Comparison of ENCODE assay signal across 10 mouse cellular contexts in the genomic region with DNA sequence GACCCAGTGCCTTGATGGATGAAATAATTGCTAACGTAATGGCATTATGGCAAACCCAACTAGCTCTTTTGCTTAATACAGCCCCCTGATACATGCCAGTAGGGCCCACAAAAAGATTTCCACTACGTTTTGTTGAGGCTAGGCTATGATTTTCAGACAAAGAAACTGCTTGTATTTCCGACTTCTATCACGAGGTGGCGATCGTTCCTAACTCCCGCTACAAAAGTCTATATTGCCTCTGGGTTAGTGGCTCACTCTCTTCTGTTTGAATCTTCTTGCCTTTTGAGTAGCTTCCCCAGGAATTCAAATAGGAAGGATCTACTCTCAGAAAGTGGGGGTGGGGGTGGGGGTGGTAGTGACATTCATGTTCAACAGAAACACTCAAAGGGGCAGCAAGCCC. TPM values are rescaled to one million over a fixed set of nuclear protein-coding genes. Genes with fewer than 3 reads are reported as not detected.
A peak's percentile ranks its signal among the peaks of the same experiment; 100 is the strongest.
DNase-seq lines count a peak whose midpoint lies in the region; ATAC-seq and TF ChIP-seq lines count a peak whose summit lies in the region.
"Had no signal": no experiment of that assay in that cellular context is flagged by ENCODE, and none has a peak within 500 bp of the region (broad histone marks: within the 10 kb centered on the region; RNA-seq: fewer than 3 reads in every experiment).

No protein-coding gene starts in this region.

- peak; percentile 95 for TF ChIP-seq RAD21 in MEL (IDR thresholded peaks at IDR 0.05; ENCODE audit: low read depth, low read length)

- H3K4me3 ChIP-seq in kidney, adult 2 months (ENCODE audit: insufficient read depth, low read depth, low read length): no peak overlapping the region
- H3K4me3 ChIP-seq in kidney, embryonic 16.5 days (ENCODE audit: low read length): no peak overlapping the region
- H3K4me3 ChIP-seq in MEL (ENCODE audit: control insufficient read depth in 1 of 2, insufficient read depth in 1 of 2, low read depth in 2 of 2, low read length in 2 of 2): no peak overlapping the region

- no peak for ATAC-seq in kidney, embryonic 16.5 days (ENCODE audit: low FRiP score, low TSS enrichment)
- ATAC-seq in erythroblast, adult 5-6 weeks (replicated peaks; ENCODE audit: low FRiP score, poor library complexity, severe bottlenecking): no peak

- H3K79me2 ChIP-seq in MEL (ENCODE audit: control insufficient read depth, insufficient read depth, low read length, poor library complexity): no peaks in the 10 kb centered on the region

- H3K4me1 ChIP-seq in kidney, adult 2 months (ENCODE audit: control insufficient read depth, insufficient read depth, low read length): no peaks in the 10 kb centered on the region
- H3K4me1 ChIP-seq in kidney, embryonic 16.5 days (ENCODE audit: insufficient read depth, low read length): no peaks in the 10 kb centered on the region
- H3K4me1 ChIP-seq in MEL (ENCODE audit: control insufficient read depth in 1 of 2, insufficient read depth in 2 of 2, low read length in 2 of 2): no peaks in the 10 kb centered on the region

- 5% methylated on average over 7 of the region's 7 CpGs for WGBS in kidney, adult 2 months
- WGBS in kidney, embryonic 16.5 days: 4% methylated on average over 7 of the region's 7 CpGs

- no peak for TF ChIP-seq EP300 in MEL (IDR thresholded peaks at IDR 0.05; ENCODE audit: low read depth in 1 of 2, low read length in 2 of 2)

- no peak overlapping the region for H3K4me2 ChIP-seq in kidney, embryonic 16.5 days (replicated peaks; ENCODE audit: low read depth, low read length)

- DNase-seq in kidney, adult 2 months: peak; percentile 33
- DNase-seq in MEL (ENCODE audit: low read depth, low spot score): peak; percentile 68
- peak; percentile 66 for DNase-seq in brain, adult 2 months (ENCODE audit: low read depth, low spot score)
- peak; percentile 36 to 46 for DNase-seq in frontal cortex, postnatal 25 days (ENCODE audit: low spot score in 2 of 2)
- peak; percentile 31 for DNase-seq in left cerebral cortex, adult 11 months (ENCODE audit: low spot score)
- peak; percentile 52 for DNase-seq in naive thymus-derived CD4-positive, alpha-beta T cell, adult 2 months (ENCODE audit: low read depth)

- H3K9me3 ChIP-seq in kidney, embryonic 16.5 days (ENCODE audit: low read length): no peaks in the 10 kb centered on the region
- H3K9me3 ChIP-seq in MEL (replicated peaks; ENCODE audit: insufficient read depth, low read length): no peaks in the 10 kb centered on the region

- peak; percentile 38 for TF ChIP-seq CTCF in kidney, adult 2 months (conservative IDR thresholded peaks at IDR 0.05; ENCODE audit: insufficient read depth, insufficient read length, low read depth, low read length)
- TF ChIP-seq CTCF in MEL (IDR thresholded peaks at IDR 0.05 in 2 of 3, conservative IDR thresholded peaks at IDR 0.05 in 1 of 3; ENCODE audit: control insufficient read depth in 1 of 3, insufficient read depth in 1 of 3, low read depth in 2 of 3, low read length in 3 of 3, poor library complexity in 1 of 3, severe bottlenecking in 1 of 3): peak; percentile 51 to 93 (median 86)

- no peak overlapping the region for H3K27ac ChIP-seq in kidney, adult 2 months (ENCODE audit: insufficient read depth, low read depth, low read length)
- H3K27ac ChIP-seq in kidney, embryonic 16.5 days (ENCODE audit: low read length): no peak overlapping the region
- no peak overlapping the region for H3K27ac ChIP-seq in MEL (ENCODE audit: control insufficient read depth, low read depth, low read length)
- H3K27ac ChIP-seq: macrophage had no signal

- no peak for TF ChIP-seq POLR2A in kidney, adult 2 months (IDR thresholded peaks at IDR 0.05; ENCODE audit: low read depth, low read length)
- TF ChIP-seq POLR2A in MEL (IDR thresholded peaks at IDR 0.05; ENCODE audit: control insufficient read depth in 1 of 2, insufficient read depth in 1 of 2, low read depth in 1 of 2, low read length in 2 of 2, poor library complexity in 1 of 2): no peak

- H3K27me3 ChIP-seq in kidney, adult 2 months (replicated peaks; ENCODE audit: control insufficient read depth, insufficient read depth, low read length): no peaks in the 10 kb centered on the region
- H3K27me3 ChIP-seq in kidney, embryonic 16.5 days (ENCODE audit: insufficient read depth, low read length): no peaks in the 10 kb centered on the region
- H3K27me3 ChIP-seq in MEL (ENCODE audit: control insufficient read depth in 1 of 2, insufficient read depth in 2 of 2, low read length in 2 of 2): peaks cover 0 to 1% of the 10 kb centered on the region in 2 experiments; a peak in 2 of 4 replicates

- no peak overlapping the region for H3K9ac ChIP-seq in kidney, embryonic 16.5 days (replicated peaks; ENCODE audit: low read length)
- no peak overlapping the region for H3K9ac ChIP-seq in MEL (ENCODE audit: control insufficient read depth, low read depth, low read length, poor library complexity, severe bottlenecking)

- no peaks in the 10 kb centered on the region for H3K36me3 ChIP-seq in kidney, adult 2 months (ENCODE audit: control insufficient read depth, insufficient read depth, low read length)
- no peaks in the 10 kb centered on the region for H3K36me3 ChIP-seq in kidney, embryonic 16.5 days (ENCODE audit: insufficient read depth, low read length)
- H3K36me3 ChIP-seq in MEL (ENCODE audit: control insufficient read depth in 1 of 2, insufficient read depth in 2 of 2, low read length in 2 of 2): no peaks in the 10 kb centered on the region

TF ChIP-seq in MEL, 35 proteins besides CTCF, POLR2A, EP300 and RAD21:
- no peak for TF ChIP-seq USF1 (IDR thresholded peaks at IDR 0.05; ENCODE audit: low read depth, low read length)
- no peak for TF ChIP-seq TAL1 (IDR thresholded peaks at IDR 0.05; ENCODE audit: low read length)
- TF ChIP-seq ZC3H11A (IDR thresholded peaks at IDR 0.05; ENCODE audit: low read depth, low read length): peak; percentile 96
- no peak for TF ChIP-seq POLR2AphosphoS5 (IDR thresholded peaks at IDR 0.05; ENCODE audit: borderline replicate concordance, low read depth, low read length)
- TF ChIP-seq GATA1 (IDR thresholded peaks at IDR 0.05; ENCODE audit: low read depth, low read length): no peak
- no peak for TF ChIP-seq ETS1 (IDR thresholded peaks at IDR 0.05; ENCODE audit: low read depth, low read length)
- no peak for TF ChIP-seq MEF2A (IDR thresholded peaks at IDR 0.05; ENCODE audit: extremely low read depth, insufficient replicate concordance, low read depth, low read length, poor library complexity, severe bottlenecking)
- TF ChIP-seq SMC3 (IDR thresholded peaks at IDR 0.05; ENCODE audit: low read depth, low read length): peak; percentile 97
- no peak for TF ChIP-seq BHLHE40 (IDR thresholded peaks at IDR 0.05; ENCODE audit: borderline replicate concordance, low read depth, low read length)
- no peak for TF ChIP-seq SIN3A (IDR thresholded peaks at IDR 0.05; ENCODE audit: low read length)
- no peak for TF ChIP-seq CHD1 (IDR thresholded peaks at IDR 0.05; ENCODE audit: low read depth, low read length)
- no peak for TF ChIP-seq CHD2 (IDR thresholded peaks at IDR 0.05; ENCODE audit: low read length)
- 0 out of 2 replicates have a peak, but pooled peaks have one; percentile 36 for TF ChIP-seq MAZ (IDR thresholded peaks at IDR 0.05; ENCODE audit: low read depth, low read length)
- no peak for TF ChIP-seq MYB (IDR thresholded peaks at IDR 0.05; ENCODE audit: low read depth, low read length)
- TF ChIP-seq GABPA (IDR thresholded peaks at IDR 0.05; ENCODE audit: low read depth, low read length): no peak

RNA-seq across cellular contexts. Expression of a gene that starts 18.9 kb away (rescaled TPM):
- polyA plus RNA-seq in kidney, adult 2 months (2012; rRNA removed): not detected in 2 replicates
- polyA plus RNA-seq in kidney, embryonic 16.5 days (2015; fragmentation: Nextera tagmentation; extraction: Ambion mirVana): not detected in 2 replicates
- total RNA-seq in MEL (2012; rRNA removed): not detected in 2 replicates
- not detected for polyA plus RNA-seq in MEL (2012; ENCODE audit: insufficient read depth in 1 of 2, insufficient read length in 2 of 2, low read depth in 1 of 2, low replicate concordance in 2 of 2, missing spikeins in 1 of 2)
- total RNA-seq in erythroblast, adult 5-6 weeks (2015; ENCODE audit: low replicate concordance): not detected in 2 replicates
- total RNA-seq in erythroblast, adult 5-6 weeks (2017; ENCODE audit: low replicate concordance): not detected in 2 replicates
- polyA plus RNA-seq: frontal cortex, adult 2 months; macrophage had no signal

RNA-seq across cellular contexts. Expression of a gene that starts 23.3 kb away (rescaled TPM):
- 14.8 and 17.0 TPM in 2 replicates for polyA plus RNA-seq in kidney, adult 2 months (2012; rRNA removed)
- 61.0 and 64.8 TPM in 2 replicates for polyA plus RNA-seq in kidney, embryonic 16.5 days (2015; fragmentation: Nextera tagmentation; extraction: Ambion mirVana)
- 44.7 and 45.2 TPM in 2 replicates for total RNA-seq in MEL (2012; rRNA removed)
- polyA plus RNA-seq in MEL (2012; ENCODE audit: insufficient read depth in 1 of 2, insufficient read length in 2 of 2, low read depth in 1 of 2, low replicate concordance in 2 of 2, missing spikeins in 1 of 2): 10 to 100 TPM in 1 of 2 experiments, not detected in 1; 69.7 TPM
- total RNA-seq in erythroblast, adult 5-6 weeks (2015; ENCODE audit: low replicate concordance): 5.6 and 9.8 TPM in 2 replicates
- total RNA-seq in erythroblast, adult 5-6 weeks (2017; ENCODE audit: low replicate concordance): 6.7 and 17.0 TPM in 2 replicates
